Mouse (Mus musculus) heart, embryonic 11.5 days (tissue): ENCODE data around the gene Yod1. TPM values are rescaled to one million over a fixed set of nuclear protein-coding genes. Genes with fewer than 3 reads are reported as not detected.

Experiments
- ATAC-seq: fragments of 200-750 bp; cut with Nextera tagmentation; replicated peaks from 2 replicates; pipeline ENCODE4 v1.8.0; 2017; ENCODE audit warnings: moderate library complexity; ENCODE audit not compliant: insufficient number of reproducible peaks, low FRiP score, low TSS enrichment
- H3K27ac ChIP-seq: fragments of 300-500 bp; sonication (generic); 2 replicates; pipeline ENCODE4 v1.5.1; 2014; ENCODE audit warnings: mild to moderate bottlenecking, low read depth, low read length
- H3K27me3 ChIP-seq: fragments of 300-500 bp; sonication (generic); 2 replicates; pipeline ENCODE4 v1.6.1; 2014; ENCODE audit warnings: mild to moderate bottlenecking, low read length, mixed read lengths; ENCODE audit not compliant: control insufficient read depth, insufficient read depth
- H3K36me3 ChIP-seq: fragments of 300-500 bp; sonication (generic); 2 replicates; pipeline ENCODE4 v1.6.1; 2014; ENCODE audit warnings: mild to moderate bottlenecking, low read length, moderate library complexity, mixed read lengths; ENCODE audit not compliant: control insufficient read depth, insufficient read depth
- H3K4me1 ChIP-seq: fragments of 300-500 bp; sonication (generic); 2 replicates; pipeline ENCODE4 v1.6.1; 2014; ENCODE audit warnings: low read length; ENCODE audit not compliant: control insufficient read depth, insufficient read depth
- H3K4me2 ChIP-seq: fragments of 300-500 bp; sonication (generic); 2 replicates; pipeline ENCODE4 v1.6.1; 2014; ENCODE audit warnings: mild to moderate bottlenecking, moderate library complexity
- H3K4me3 ChIP-seq: fragments of 300-500 bp; sonication (generic); 2 replicates; pipeline ENCODE4 v1.5.1; 2014; ENCODE audit warnings: low read depth, low read length
- H3K9ac ChIP-seq: fragments of 300-500 bp; sonication (generic); 2 replicates; pipeline ENCODE4 v1.6.1; 2014; ENCODE audit warnings: mild to moderate bottlenecking, low read depth, low read length, moderate library complexity
- H3K9me3 ChIP-seq: fragments of 300-500 bp; sonication (generic); replicated peaks from 2 replicates; pipeline ENCODE4 v1.6.1; 2016; ENCODE audit warnings: low read length; ENCODE audit not compliant: control insufficient read depth
- WGBS: fragments of 180-500 bp; shearing (Covaris S2); extraction: QIAGEN DNeasy Blood & Tissue Kit; methylation state at CpG from one replicate; pipeline ENCODE4 v1.1.7; 2014; ENCODE audit not compliant: insufficient replicate concordance; 5-methylcytosine and 5-hydroxymethylcytosine counted together
- polyA plus RNA-seq: library from polyadenylated mRNA; unstranded; fragments of >200 nt; fragmentation: Nextera tagmentation; extraction: Ambion mirVana; gene quantifications from 2 replicates; pipeline ENCODE4 v1.2.1, GENCODE M21; 2014

Gene Yod1
- polyA plus RNA-seq, 1 experiment from 2014 or later: 11.1 TPM

GRCm38 (mm10) chr1:130769925-130770324 lies 52.8 kb downstream of the Yod1 start:
- H3K4me1 ChIP-seq: no peaks in the 10 kb centered on the region
- no peak for ATAC-seq

GRCm38 (mm10) chr1:130770487-130770886 lies 53.4 kb downstream of the Yod1 start:
- Histone ChIP-seq H3K4me3 (no peak overlapping the region), H3K9me3 (no peaks in the 10 kb centered on the region), H3K27me3 (no peaks in the 10 kb centered on the region), H3K36me3 (no peaks in the 10 kb centered on the region), H3K27ac (no peak overlapping the region), H3K9ac (no peak overlapping the region), H3K4me2 (no peak overlapping the region), H3K4me1 (no peaks in the 10 kb centered on the region)
- no peak for ATAC-seq
- WGBS: 89% methylated on average over 4 of the region's 4 CpGs

More at GRCm38 (mm10) chr1:130769925-130770324, 52.8 kb downstream of the Yod1 start:
- Histone ChIP-seq H3K27ac (no peak overlapping the region), H3K36me3 (no peaks in the 10 kb centered on the region), H3K9ac (no peak overlapping the region), H3K4me3 (no peak overlapping the region), H3K27me3 (no peaks in the 10 kb centered on the region), H3K9me3 (no peaks in the 10 kb centered on the region), H3K4me2 (no peak overlapping the region)
- WGBS: 87% methylated on average over 2 of the region's 2 CpGs

- Histone ChIP-seq H3K4me2 (no peak overlapping the region), H3K4me3 (no peak overlapping the region), H3K9ac (no peak overlapping the region), H3K27me3 (no peaks in the 10 kb centered on the region), H3K9me3 (no peaks in the 10 kb centered on the region), H3K4me1 (no peaks in the 10 kb centered on the region), H3K27ac (no peak overlapping the region), H3K36me3 (no peaks in the 10 kb centered on the region)
- ATAC-seq: no peak
- 65% methylated on average over 3 of the region's 3 CpGs for WGBS
These were observed 53.9 kb downstream of the Yod1 start for GRCm38 (mm10) chr1:130770981-130771494.

Other genes with a start within 250 kb of the Yod1 start
- not detected in 2 replicates for gene Zp3r, start 87.7 kb upstream of the Yod1 start, polyA plus RNA-seq
- not detected in 2 replicates for gene C4bp, start 55.7 kb upstream of the Yod1 start, polyA plus RNA-seq
- gene Gm29427, start 1.5 kb upstream of the Yod1 start, polyA plus RNA-seq: not detected in 2 replicates
- 4.8 and 5.4 TPM in 2 replicates for gene Pfkfb2, start 11.9 kb downstream of the Yod1 start, polyA plus RNA-seq
- gene AA986860, start 14.6 kb downstream of the Yod1 start, polyA plus RNA-seq: 0.69 and 1.2 TPM in 2 replicates
- gene Fcamr, start 83.6 kb downstream of the Yod1 start, polyA plus RNA-seq: 0.09 TPM in 1 of 2 replicates, not detected in the other
- not detected in 2 replicates for gene Pigr, start 109.4 kb downstream of the Yod1 start, polyA plus RNA-seq
- gene Fcmr, start 148.3 kb downstream of the Yod1 start, polyA plus RNA-seq: 1.6 and 2.2 TPM in 2 replicates
- not detected in 2 replicates for gene Il24, start 170.1 kb downstream of the Yod1 start, polyA plus RNA-seq
- gene Il20, start 194.1 kb downstream of the Yod1 start, polyA plus RNA-seq: not detected in 2 replicates
- gene Il19, start 222.8 kb downstream of the Yod1 start, polyA plus RNA-seq: not detected in 2 replicates